Mouse (Mus musculus): ENCODE data around the gene Frmd4b. TPM values are rescaled to one million over a fixed set of nuclear protein-coding genes. Genes with fewer than 3 reads are reported as not detected.
A peak's percentile ranks its signal among the peaks of the same experiment; 100 is the strongest.

Frmd4b gene
- polyA plus RNA-seq, 1 experiment from 2014 or later, result 13.7 TPM

GRCm38 (mm10) chr6:97462421-97462820 lies 154.9 kb downstream of the Frmd4b start:
- ATAC-seq (ENCODE audit: low FRiP score, low TSS enrichment), result no peak
- Histone ChIP-seq H3K9me3 (ENCODE audit: control insufficient read depth, low read length) (no peaks in the 10 kb centered on the region), H3K27me3 (ENCODE audit: control insufficient read depth, insufficient read depth, low read length) (no peaks in the 10 kb centered on the region), H3K36me3 (ENCODE audit: control insufficient read depth, insufficient read depth, low read length) (no peaks in the 10 kb centered on the region), H3K4me2 (replicated peaks; ENCODE audit: low read depth, low read length) (no peak overlapping the region), H3K4me1 (ENCODE audit: control insufficient read depth, insufficient read depth, low read length) (peaks cover 14% of the 10 kb centered on the region), H3K27ac (ENCODE audit: low read depth, low read length) (no peak overlapping the region), H3K9ac (ENCODE audit: low read depth, low read length) (no peak overlapping the region), H3K4me3 (ENCODE audit: low read length) (no peak overlapping the region)

GRCm38 (mm10) chr6:97459112-97459511 lies 158.2 kb downstream of the Frmd4b start:
- ATAC-seq (ENCODE audit: low FRiP score, low TSS enrichment), result no peak
- Histone ChIP-seq H3K4me2 (replicated peaks; ENCODE audit: low read depth, low read length) (no peak overlapping the region), H3K9ac (ENCODE audit: low read depth, low read length) (0 out of 2 replicates have a peak overlapping the region, but pooled peaks have one; percentile 4), H3K27me3 (ENCODE audit: control insufficient read depth, insufficient read depth, low read length) (no peaks in the 10 kb centered on the region), H3K4me1 (ENCODE audit: control insufficient read depth, insufficient read depth, low read length) (peaks cover 18% of the 10 kb centered on the region), H3K36me3 (ENCODE audit: control insufficient read depth, insufficient read depth, low read length) (no peaks in the 10 kb centered on the region), H3K9me3 (ENCODE audit: control insufficient read depth, low read length) (no peaks in the 10 kb centered on the region), H3K27ac (ENCODE audit: low read depth, low read length) (peak overlapping the region; percentile 43; the same call in 1 of the 2 replicates), H3K4me3 (ENCODE audit: low read length) (peak overlapping the region; percentile 4; the same call in 1 of the 2 replicates)
- 48% methylated on average over 7 of the region's 7 CpGs for WGBS

GRCm38 (mm10) chr6:97458358-97458757 lies 159.0 kb downstream of the Frmd4b start:
- peak overlapping the region; percentile 9; the same call in 1 of the 2 replicates for H3K4me2 ChIP-seq (replicated peaks; ENCODE audit: low read depth, low read length)
- peak overlapping the region; percentile 4; the same call in 1 of the 2 replicates for H3K4me3 ChIP-seq (ENCODE audit: low read length)
- ATAC-seq (ENCODE audit: low FRiP score, low TSS enrichment), result no peak
- H3K9ac ChIP-seq (ENCODE audit: low read depth, low read length), result 0 out of 2 replicates have a peak overlapping the region, but pooled peaks have one; percentile 25
- H3K9me3 ChIP-seq (ENCODE audit: control insufficient read depth, low read length), result no peaks in the 10 kb centered on the region
- no peaks in the 10 kb centered on the region for H3K27me3 ChIP-seq (ENCODE audit: control insufficient read depth, insufficient read depth, low read length)
- H3K4me1 ChIP-seq (ENCODE audit: control insufficient read depth, insufficient read depth, low read length), result peaks cover 18% of the 10 kb centered on the region
- WGBS, result 38% methylated on average over 9 of the region's 9 CpGs
- H3K27ac ChIP-seq (ENCODE audit: low read depth, low read length), result peak overlapping the region; percentile 43; the same call in 1 of the 2 replicates
- no peaks in the 10 kb centered on the region for H3K36me3 ChIP-seq (ENCODE audit: control insufficient read depth, insufficient read depth, low read length)

GRCm38 (mm10) chr6:97457954-97458353 lies 159.4 kb downstream of the Frmd4b start:
- Histone ChIP-seq H3K4me2 (replicated peaks; ENCODE audit: low read depth, low read length) (0 out of 2 replicates have a peak overlapping the region, but pooled peaks have one; percentile 9), H3K4me3 (ENCODE audit: low read length) (0 out of 2 replicates have a peak overlapping the region, but pooled peaks have one; percentile 4), H3K9ac (ENCODE audit: low read depth, low read length) (no peak overlapping the region), H3K27me3 (ENCODE audit: control insufficient read depth, insufficient read depth, low read length) (no peaks in the 10 kb centered on the region), H3K9me3 (ENCODE audit: control insufficient read depth, low read length) (no peaks in the 10 kb centered on the region), H3K27ac (ENCODE audit: low read depth, low read length) (peak overlapping the region; percentile 43; the same call in 1 of the 2 replicates), H3K36me3 (ENCODE audit: control insufficient read depth, insufficient read depth, low read length) (no peaks in the 10 kb centered on the region), H3K4me1 (ENCODE audit: control insufficient read depth, insufficient read depth, low read length) (peaks cover 18% of the 10 kb centered on the region)
- 3% methylated on average over 3 of the region's 3 CpGs for WGBS
- ATAC-seq (ENCODE audit: low FRiP score, low TSS enrichment), result peak; percentile 68; the same call in 1 of the 2 replicates

GRCm38 (mm10) chr6:97457210-97457609 lies 160.1 kb downstream of the Frmd4b start:
- H3K27me3 ChIP-seq (ENCODE audit: control insufficient read depth, insufficient read depth, low read length), result no peaks in the 10 kb centered on the region
- ATAC-seq (ENCODE audit: low FRiP score, low TSS enrichment), result no peak
- H3K4me1 ChIP-seq (ENCODE audit: control insufficient read depth, insufficient read depth, low read length), result peaks cover 18% of the 10 kb centered on the region
- no peak overlapping the region for H3K27ac ChIP-seq (ENCODE audit: low read depth, low read length)
- no peaks in the 10 kb centered on the region for H3K9me3 ChIP-seq (ENCODE audit: control insufficient read depth, low read length)
- H3K9ac ChIP-seq (ENCODE audit: low read depth, low read length), result no peak overlapping the region
- no peaks in the 10 kb centered on the region for H3K36me3 ChIP-seq (ENCODE audit: control insufficient read depth, insufficient read depth, low read length)
- H3K4me3 ChIP-seq (ENCODE audit: low read length), result no peak overlapping the region
- peak overlapping the region; percentile 8; the same call in 1 of the 2 replicates for H3K4me2 ChIP-seq (replicated peaks; ENCODE audit: low read depth, low read length)
- WGBS, result 39% methylated on average over 2 of the region's 2 CpGs

GRCm38 (mm10) chr6:97452223-97452622 lies 165.1 kb downstream of the Frmd4b start:
- no peak overlapping the region for H3K4me2 ChIP-seq (replicated peaks; ENCODE audit: low read depth, low read length)
- 88% methylated on average over 5 of the region's 5 CpGs for WGBS

GRCm38 (mm10) chr6:97449806-97450205 lies 167.5 kb downstream of the Frmd4b start:
- Histone ChIP-seq H3K9ac (ENCODE audit: low read depth, low read length) (no peak overlapping the region), H3K4me2 (replicated peaks; ENCODE audit: low read depth, low read length) (no peak overlapping the region), H3K9me3 (ENCODE audit: control insufficient read depth, low read length) (no peaks in the 10 kb centered on the region), H3K4me3 (ENCODE audit: low read length) (no peak overlapping the region), H3K4me1 (ENCODE audit: control insufficient read depth, insufficient read depth, low read length) (0 out of 2 replicates have a peak, but pooled peaks cover 3% of the 10 kb centered on the region), H3K36me3 (ENCODE audit: control insufficient read depth, insufficient read depth, low read length) (no peaks in the 10 kb centered on the region), H3K27ac (ENCODE audit: low read depth, low read length) (no peak overlapping the region), H3K27me3 (ENCODE audit: control insufficient read depth, insufficient read depth, low read length) (no peaks in the 10 kb centered on the region)
- no peak for ATAC-seq (ENCODE audit: low FRiP score, low TSS enrichment)
- WGBS, result 83% methylated on average over 2 of the region's 2 CpGs

More at GRCm38 (mm10) chr6:97452223-97452622, 165.1 kb downstream of the Frmd4b start:
- no peak overlapping the region for H3K27ac ChIP-seq (ENCODE audit: low read depth, low read length)
- H3K9me3 ChIP-seq (ENCODE audit: control insufficient read depth, low read length), result no peaks in the 10 kb centered on the region
- H3K27me3 ChIP-seq (ENCODE audit: control insufficient read depth, insufficient read depth, low read length), result no peaks in the 10 kb centered on the region
- no peak for ATAC-seq (ENCODE audit: low FRiP score, low TSS enrichment)
- no peak overlapping the region for H3K4me3 ChIP-seq (ENCODE audit: low read length)
- H3K9ac ChIP-seq (ENCODE audit: low read depth, low read length), result no peak overlapping the region
- H3K36me3 ChIP-seq (ENCODE audit: control insufficient read depth, insufficient read depth, low read length), result no peaks in the 10 kb centered on the region
- peaks cover 2% of the 10 kb centered on the region; the same call in 1 of the 2 replicates for H3K4me1 ChIP-seq (ENCODE audit: control insufficient read depth, insufficient read depth, low read length)

- no peaks in the 10 kb centered on the region for H3K27me3 ChIP-seq (ENCODE audit: control insufficient read depth, insufficient read depth, low read length)
- H3K4me2 ChIP-seq (replicated peaks; ENCODE audit: low read depth, low read length), result no peak overlapping the region
- 0 out of 2 replicates have a peak, but pooled peaks cover 3% of the 10 kb centered on the region for H3K4me1 ChIP-seq (ENCODE audit: control insufficient read depth, insufficient read depth, low read length)
- no peaks in the 10 kb centered on the region for H3K9me3 ChIP-seq (ENCODE audit: control insufficient read depth, low read length)
- no peak overlapping the region for H3K9ac ChIP-seq (ENCODE audit: low read depth, low read length)
- WGBS, result 44% methylated on average over 4 of the region's 4 CpGs
- H3K27ac ChIP-seq (ENCODE audit: low read depth, low read length), result no peak overlapping the region
- no peak for ATAC-seq (ENCODE audit: low FRiP score, low TSS enrichment)
- no peaks in the 10 kb centered on the region for H3K36me3 ChIP-seq (ENCODE audit: control insufficient read depth, insufficient read depth, low read length)
- no peak overlapping the region for H3K4me3 ChIP-seq (ENCODE audit: low read length)
These were observed 170.3 kb downstream of the Frmd4b start for GRCm38 (mm10) chr6:97447020-97447419.

- H3K36me3 ChIP-seq (ENCODE audit: control insufficient read depth, insufficient read depth, low read length), result no peaks in the 10 kb centered on the region
- no peak overlapping the region for H3K9ac ChIP-seq (ENCODE audit: low read depth, low read length)
- H3K4me2 ChIP-seq (replicated peaks; ENCODE audit: low read depth, low read length), result no peak overlapping the region
- no peak overlapping the region for H3K27ac ChIP-seq (ENCODE audit: low read depth, low read length)
- no peak overlapping the region for H3K4me3 ChIP-seq (ENCODE audit: low read length)
- no peaks in the 10 kb centered on the region for H3K27me3 ChIP-seq (ENCODE audit: control insufficient read depth, insufficient read depth, low read length)
- 0 out of 2 replicates have a peak, but pooled peaks cover 3% of the 10 kb centered on the region for H3K4me1 ChIP-seq (ENCODE audit: control insufficient read depth, insufficient read depth, low read length)
- H3K9me3 ChIP-seq (ENCODE audit: control insufficient read depth, low read length), result no peaks in the 10 kb centered on the region
- WGBS, result 77% methylated on average over 5 of the region's 5 CpGs
- no peak for ATAC-seq (ENCODE audit: low FRiP score, low TSS enrichment)
These were observed 173.2 kb downstream of the Frmd4b start for GRCm38 (mm10) chr6:97444145-97444544.

Measured in kidney, embryonic 14.5 days (tissue).